Mouse (Mus musculus) limb, embryonic 13.5 days (tissue): ENCODE measurements around the gene Cdc42ep2. TPM values are rescaled to one million over a fixed set of nuclear protein-coding genes. Genes with fewer than 3 reads are reported as not detected.
A peak's percentile ranks its signal among the peaks of the same experiment; 100 is the strongest.

Source experiments
- ATAC-seq: fragments of 200-750 bp; cut with Nextera tagmentation; 2 replicates; pipeline ENCODE4 v1.8.0; 2017; ENCODE audit warnings: low read depth, moderate number of reproducible peaks, moderate TSS enrichment; ENCODE audit not compliant: low FRiP score
- H3K27ac ChIP-seq: fragments of 300-500 bp; sonication (generic); 2 replicates; pipeline ENCODE4 v1.5.1; 2015; ENCODE audit warnings: inconsistent platforms, mild to moderate bottlenecking, moderate library complexity
- H3K27me3 ChIP-seq: fragments of 300-500 bp; sonication (generic); 2 replicates; pipeline ENCODE4 v1.6.1; 2015; ENCODE audit warnings: mild to moderate bottlenecking, inconsistent platforms
- H3K36me3 ChIP-seq: fragments of 300-500 bp; sonication (generic); 2 replicates; pipeline ENCODE4 v1.6.1; 2015; ENCODE audit warnings: inconsistent platforms, mild to moderate bottlenecking, moderate library complexity
- H3K4me1 ChIP-seq: fragments of 300-500 bp; sonication (generic); 2 replicates; pipeline ENCODE4 v1.6.1; 2015; ENCODE audit warnings: inconsistent platforms
- H3K4me2 ChIP-seq: fragments of 300-500 bp; sonication (generic); replicated peaks from 2 replicates; pipeline ENCODE4 v1.6.1; 2015; ENCODE audit warnings: inconsistent platforms, mild to moderate bottlenecking, moderate library complexity
- H3K4me3 ChIP-seq: fragments of 300-500 bp; sonication (generic); 2 replicates; pipeline ENCODE4 v1.5.1; 2015; ENCODE audit warnings: moderate library complexity, mild to moderate bottlenecking, inconsistent platforms
- H3K9ac ChIP-seq: fragments of 300-500 bp; sonication (generic); 2 replicates; pipeline ENCODE4 v1.6.1; 2015; ENCODE audit warnings: mild to moderate bottlenecking, inconsistent platforms
- H3K9me3 ChIP-seq: fragments of 300-500 bp; sonication (generic); 2 replicates; pipeline ENCODE4 v1.6.1; 2016; ENCODE audit warnings: inconsistent platforms
- WGBS: fragments of 180-500 bp; shearing (Covaris S2); methylation state at CpG from one replicate; pipeline ENCODE4 v1.1.7; 2015; 5-methylcytosine and 5-hydroxymethylcytosine counted together
- polyA plus RNA-seq: library from polyadenylated mRNA; unstranded; fragments of >200 nt; fragmentation: Nextera tagmentation; extraction: Ambion mirVana; gene quantifications from 2 replicates; pipeline ENCODE4 v1.2.1, GENCODE M21; 2015

Gene Cdc42ep2
- polyA plus RNA-seq, 1 experiment from 2014 or later = 4.7 TPM

- H3K9ac ChIP-seq = peak overlapping the region; percentile 19; the same call in 1 of the 2 replicates
- H3K9me3 ChIP-seq = no peaks in the 10 kb centered on the region
- 70% methylated on average over 22 of the region's 22 CpGs for WGBS
- H3K4me2 ChIP-seq = no peak overlapping the region
- peaks cover 7% of the 10 kb centered on the region; the same call in 1 of the 2 replicates for H3K4me1 ChIP-seq
- no peaks in the 10 kb centered on the region for H3K27me3 ChIP-seq
- no peak for ATAC-seq
- H3K27ac ChIP-seq = no peak overlapping the region
- H3K4me3 ChIP-seq = no peak overlapping the region
- peaks cover 92% of the 10 kb centered on the region for H3K36me3 ChIP-seq
These were observed 29.6 kb upstream of the Cdc42ep2 start for GRCm38 (mm10) chr19:5954031-5954710.

GRCm38 (mm10) chr19:5953201-5953770 is 28.7 kb upstream of the Cdc42ep2 start:
- Histone ChIP-seq H3K9ac (no peak overlapping the region), H3K27me3 (no peaks in the 10 kb centered on the region), H3K4me3 (no peak overlapping the region), H3K9me3 (no peaks in the 10 kb centered on the region), H3K27ac (no peak overlapping the region), H3K4me2 (no peak overlapping the region), H3K4me1 (peaks cover 7% of the 10 kb centered on the region; the same call in 1 of the 2 replicates), H3K36me3 (peaks cover 92% of the 10 kb centered on the region)
- no peak for ATAC-seq
- WGBS = 90% methylated on average over 19 of the region's 19 CpGs

GRCm38 (mm10) chr19:5952071-5952691 is 27.6 kb upstream of the Cdc42ep2 start:
- WGBS = 73% methylated on average over 13 of the region's 13 CpGs

GRCm38 (mm10) chr19:5951631-5952030 is 27.0 kb upstream of the Cdc42ep2 start:
- ATAC-seq = no peak
- Histone ChIP-seq H3K27ac (no peak overlapping the region), H3K4me2 (no peak overlapping the region), H3K36me3 (peaks cover 93% of the 10 kb centered on the region), H3K9me3 (no peaks in the 10 kb centered on the region), H3K9ac (no peak overlapping the region), H3K27me3 (no peaks in the 10 kb centered on the region), H3K4me3 (no peak overlapping the region), H3K4me1 (peaks cover 7% of the 10 kb centered on the region; the same call in 1 of the 2 replicates)
- 88% methylated on average over 16 of the region's 16 CpGs for WGBS

More at GRCm38 (mm10) chr19:5952071-5952691, 27.6 kb upstream of the Cdc42ep2 start:
- H3K27ac ChIP-seq = no peak overlapping the region
- ATAC-seq = no peak
- peaks cover 93% of the 10 kb centered on the region for H3K36me3 ChIP-seq
- no peaks in the 10 kb centered on the region for H3K9me3 ChIP-seq
- peaks cover 7% of the 10 kb centered on the region; the same call in 1 of the 2 replicates for H3K4me1 ChIP-seq
- H3K27me3 ChIP-seq = no peaks in the 10 kb centered on the region
- H3K4me3 ChIP-seq = no peak overlapping the region
- H3K4me2 ChIP-seq = no peak overlapping the region
- no peak overlapping the region for H3K9ac ChIP-seq

GRCm38 (mm10) chr19:5950218-5950617 is 25.6 kb upstream of the Cdc42ep2 start:
- no peak overlapping the region for H3K9ac ChIP-seq
- H3K36me3 ChIP-seq = peaks cover 96% of the 10 kb centered on the region
- H3K27me3 ChIP-seq = no peaks in the 10 kb centered on the region
- ATAC-seq = no peak
- H3K4me2 ChIP-seq = no peak overlapping the region
- H3K27ac ChIP-seq = no peak overlapping the region
- 95% methylated on average over 11 of the region's 11 CpGs for WGBS
- H3K4me3 ChIP-seq = no peak overlapping the region
- no peaks in the 10 kb centered on the region for H3K9me3 ChIP-seq
- peaks cover 1% of the 10 kb centered on the region; the same call in 1 of the 2 replicates for H3K4me1 ChIP-seq

GRCm38 (mm10) chr19:5945891-5946290 is 21.3 kb upstream of the Cdc42ep2 start:
- peaks cover 95% of the 10 kb centered on the region for H3K36me3 ChIP-seq
- WGBS = 82% methylated on average over 8 of the region's 8 CpGs
- no peaks in the 10 kb centered on the region for H3K27me3 ChIP-seq
- no peak overlapping the region for H3K9ac ChIP-seq
- no peak for ATAC-seq
- no peak overlapping the region for H3K4me3 ChIP-seq
- peaks cover 5% of the 10 kb centered on the region; the same call in 1 of the 2 replicates for H3K4me1 ChIP-seq
- no peaks in the 10 kb centered on the region for H3K9me3 ChIP-seq
- H3K27ac ChIP-seq = no peak overlapping the region; the same call in 1 of the 2 replicates
- H3K4me2 ChIP-seq = no peak overlapping the region

GRCm38 (mm10) chr19:5945027-5945426 is 20.4 kb upstream of the Cdc42ep2 start:
- H3K4me2 ChIP-seq = no peak overlapping the region
- no peaks in the 10 kb centered on the region for H3K9me3 ChIP-seq
- ATAC-seq = no peak
- H3K9ac ChIP-seq = no peak overlapping the region
- 73% methylated on average over 7 of the region's 7 CpGs for WGBS
- no peaks in the 10 kb centered on the region for H3K27me3 ChIP-seq
- H3K4me3 ChIP-seq = no peak overlapping the region
- peaks cover 95% of the 10 kb centered on the region for H3K36me3 ChIP-seq
- peaks cover 7% of the 10 kb centered on the region; the same call in 1 of the 2 replicates for H3K4me1 ChIP-seq
- H3K27ac ChIP-seq = no peak overlapping the region

GRCm38 (mm10) chr19:5944145-5944544 is 19.5 kb upstream of the Cdc42ep2 start:
- no peak overlapping the region for H3K4me2 ChIP-seq
- peaks cover 96% of the 10 kb centered on the region for H3K36me3 ChIP-seq
- H3K27ac ChIP-seq = no peak overlapping the region
- 75% methylated on average over 8 of the region's 8 CpGs for WGBS
- H3K4me1 ChIP-seq = peaks cover 11% of the 10 kb centered on the region
- ATAC-seq = no peak
- H3K4me3 ChIP-seq = no peak overlapping the region
- H3K27me3 ChIP-seq = no peaks in the 10 kb centered on the region
- no peak overlapping the region; the same call in 1 of the 2 replicates for H3K9ac ChIP-seq
- H3K9me3 ChIP-seq = no peaks in the 10 kb centered on the region

GRCm38 (mm10) chr19:5943404-5943803 is 18.8 kb upstream of the Cdc42ep2 start:
- Histone ChIP-seq H3K27ac (no peak overlapping the region), H3K4me1 (peaks cover 11% of the 10 kb centered on the region), H3K4me2 (no peak overlapping the region), H3K9me3 (no peaks in the 10 kb centered on the region), H3K27me3 (no peaks in the 10 kb centered on the region), H3K36me3 (peaks cover 89% of the 10 kb centered on the region), H3K9ac (no peak overlapping the region), H3K4me3 (no peak overlapping the region)
- WGBS = 90% methylated on average over 15 of the region's 15 CpGs
- no peak for ATAC-seq

GRCm38 (mm10) chr19:5942581-5942980 is 18.0 kb upstream of the Cdc42ep2 start:
- H3K9ac ChIP-seq = no peak overlapping the region

GRCm38 (mm10) chr19:5940656-5941055 is 16.0 kb upstream of the Cdc42ep2 start:
- Histone ChIP-seq H3K4me1 (peaks cover 11% of the 10 kb centered on the region), H3K36me3 (peaks cover 64% of the 10 kb centered on the region), H3K9me3 (no peaks in the 10 kb centered on the region), H3K4me2 (no peak overlapping the region), H3K9ac (no peak overlapping the region), H3K4me3 (no peak overlapping the region), H3K27me3 (no peaks in the 10 kb centered on the region), H3K27ac (peak overlapping the region; percentile 63; the same call in 1 of the 2 replicates)
- ATAC-seq = no peak
- 87% methylated on average over 10 of the region's 10 CpGs for WGBS

More at GRCm38 (mm10) chr19:5942581-5942980, 18.0 kb upstream of the Cdc42ep2 start:
- H3K27me3 ChIP-seq = no peaks in the 10 kb centered on the region
- no peak overlapping the region for H3K27ac ChIP-seq
- no peak overlapping the region for H3K4me3 ChIP-seq
- peaks cover 11% of the 10 kb centered on the region for H3K4me1 ChIP-seq
- peaks cover 81% of the 10 kb centered on the region for H3K36me3 ChIP-seq
- 88% methylated on average over 7 of the region's 7 CpGs for WGBS
- ATAC-seq = no peak
- no peaks in the 10 kb centered on the region for H3K9me3 ChIP-seq
- no peak overlapping the region for H3K4me2 ChIP-seq

GRCm38 (mm10) chr19:5940173-5940572 is 15.6 kb upstream of the Cdc42ep2 start:
- no peaks in the 10 kb centered on the region for H3K27me3 ChIP-seq
- ATAC-seq = no peak
- peaks cover 15% of the 10 kb centered on the region for H3K4me1 ChIP-seq
- peaks cover 59% of the 10 kb centered on the region for H3K36me3 ChIP-seq
- H3K9me3 ChIP-seq = no peaks in the 10 kb centered on the region
- H3K4me2 ChIP-seq = no peak overlapping the region
- peak overlapping the region; percentile 63 for H3K27ac ChIP-seq
- 49% methylated on average over 4 of the region's 4 CpGs for WGBS
- H3K9ac ChIP-seq = no peak overlapping the region
- no peak overlapping the region for H3K4me3 ChIP-seq
